Comparison of ENCODE assay signal across 8 mouse cellular contexts in genomic region chr3:128520671-128521103, GRCm38 (mm10).
DNase-seq lines count a peak whose midpoint lies in the region; ATAC-seq lines count a peak whose summit lies in the region.
"Had no signal": no experiment of that assay in that cellular context is flagged by ENCODE, and none has a peak within 500 bp of the region (broad histone marks: within the 10 kb centered on the region; RNA-seq: fewer than 3 reads in every experiment).

No protein-coding gene starts in this region.

- H3K4me1 ChIP-seq in midbrain, embryonic 11.5 days (ENCODE audit: control insufficient read depth, insufficient read depth, low read length), result no peaks in the 10 kb centered on the region
- no peaks in the 10 kb centered on the region for H3K4me1 ChIP-seq in midbrain, embryonic 10.5 days

- 84% methylated on average over 7 of the region's 7 CpGs for WGBS in midbrain, embryonic 11.5 days
- 88% methylated on average over 7 of the region's 7 CpGs for WGBS in midbrain, embryonic 10.5 days

- H3K27me3 ChIP-seq in midbrain, embryonic 11.5 days (ENCODE audit: control insufficient read depth, insufficient read depth, low read length), result no peaks in the 10 kb centered on the region
- no peaks in the 10 kb centered on the region for H3K27me3 ChIP-seq in midbrain, embryonic 10.5 days (ENCODE audit: low read depth, poor library complexity, severe bottlenecking)

- no peak overlapping the region for H3K9ac ChIP-seq in midbrain, embryonic 11.5 days (ENCODE audit: low read length)
- H3K9ac ChIP-seq: liver, embryonic 14.5 days had no signal

- H3K9me3 ChIP-seq in midbrain, embryonic 11.5 days (ENCODE audit: control insufficient read depth, low read length), result no peaks in the 10 kb centered on the region
- H3K9me3 ChIP-seq in midbrain, embryonic 10.5 days (replicated peaks), result no peaks in the 10 kb centered on the region

- no peak for DNase-seq in midbrain, embryonic 11.5 days (ENCODE audit: low spot score, missing footprints)
- DNase-seq in midbrain, embryonic 10.5 days (ENCODE audit: low spot score), result no peak
- DNase-seq in frontal cortex, postnatal 14 days (ENCODE audit: low spot score in 2 of 2), result peak; percentile 28 to 39
- peak; percentile 62 for DNase-seq in heart, postnatal 4 days
- DNase-seq in left cerebral cortex, postnatal 14 days (ENCODE audit: low spot score in 2 of 2), result peak; percentile 48 to 74
- peak; percentile 79 for DNase-seq in retina, postnatal 1 day
- DNase-seq in spleen, postnatal 4 days (ENCODE audit: low spot score in 2 of 2), result no peak

- no peak overlapping the region for H3K4me2 ChIP-seq in midbrain, embryonic 11.5 days

- ATAC-seq in midbrain, embryonic 11.5 days (ENCODE audit: low FRiP score), result peak; percentile 55; the same call in 1 of the 2 replicates

- H3K4me3 ChIP-seq in midbrain, embryonic 11.5 days (ENCODE audit: low read depth, low read length), result no peak overlapping the region
- H3K4me3 ChIP-seq in midbrain, embryonic 10.5 days, result no peak overlapping the region

- intact Hi-C loops in left cerebral cortex, postnatal 14 days (cut with DNase I), result no loop called here

- H3K36me3 ChIP-seq in midbrain, embryonic 11.5 days (ENCODE audit: control insufficient read depth, insufficient read depth, low read length), result no peaks in the 10 kb centered on the region
- H3K36me3 ChIP-seq in midbrain, embryonic 10.5 days, result no peaks in the 10 kb centered on the region

- H3K27ac ChIP-seq in midbrain, embryonic 11.5 days (ENCODE audit: low read depth, low read length), result no peak overlapping the region; the same call in 1 of the 2 replicates
- no peak overlapping the region for H3K27ac ChIP-seq in midbrain, embryonic 10.5 days (replicated peaks)
- H3K27ac ChIP-seq: liver, embryonic 14.5 days had no signal

Comparison
In these comparisons a context has a peak if more than half of its experiments do, and no peak if none do; other contexts are left out.
1. DNase-seq: peak in frontal cortex, postnatal 14 days (2 of 2), heart, postnatal 4 days (single experiment), left cerebral cortex, postnatal 14 days (2 of 2) and retina, postnatal 1 day (single experiment); none in midbrain, embryonic 11.5 days (single experiment), midbrain, embryonic 10.5 days (single experiment) and spleen, postnatal 4 days (0 of 2).